Mouse (Mus musculus): ENCODE results near the gene Rfxap. TPM values are rescaled to one million over a fixed set of nuclear protein-coding genes. Genes with fewer than 3 reads are reported as not detected.

Rfxap gene
- polyA plus RNA-seq (2015; fragmentation: Nextera tagmentation; extraction: Ambion mirVana), result 34.9 and 37.6 TPM in 2 replicates

GRCm38 (mm10) chr3:54807666-54808217 is at the start of gene Rfxap:
Gene Rfxap (minus strand): TSS chr3:54807791.
- peaks cover 20% of the 10 kb centered on the region for H3K4me1 ChIP-seq (replicated peaks; ENCODE audit: control insufficient read depth, insufficient read depth, low read length)
- no peaks in the 10 kb centered on the region for H3K9me3 ChIP-seq (ENCODE audit: control insufficient read depth, low read length)
- H3K4me2 ChIP-seq (ENCODE audit: low read length), result peak within 1 kb of the TSS; percentile 75
- WGBS, result under 1% methylated on average over 52 of the region's 52 CpGs
- peak within 1 kb of the TSS; percentile 95 for H3K27ac ChIP-seq (ENCODE audit: low read length)
- H3K27me3 ChIP-seq (replicated peaks; ENCODE audit: control insufficient read depth, insufficient read depth, low read length), result no peaks in the 10 kb centered on the region
- H3K36me3 ChIP-seq (ENCODE audit: control insufficient read depth, insufficient read depth), result peaks cover 12% of the 10 kb centered on the region
- peak within 1 kb of the TSS; percentile 98 for H3K9ac ChIP-seq (replicated peaks; ENCODE audit: low read depth, low read length)
- peak within 1 kb of the TSS; percentile 91 for H3K4me3 ChIP-seq (replicated peaks; ENCODE audit: low read length)
- ATAC-seq, result peak; percentile 94

DNA sequence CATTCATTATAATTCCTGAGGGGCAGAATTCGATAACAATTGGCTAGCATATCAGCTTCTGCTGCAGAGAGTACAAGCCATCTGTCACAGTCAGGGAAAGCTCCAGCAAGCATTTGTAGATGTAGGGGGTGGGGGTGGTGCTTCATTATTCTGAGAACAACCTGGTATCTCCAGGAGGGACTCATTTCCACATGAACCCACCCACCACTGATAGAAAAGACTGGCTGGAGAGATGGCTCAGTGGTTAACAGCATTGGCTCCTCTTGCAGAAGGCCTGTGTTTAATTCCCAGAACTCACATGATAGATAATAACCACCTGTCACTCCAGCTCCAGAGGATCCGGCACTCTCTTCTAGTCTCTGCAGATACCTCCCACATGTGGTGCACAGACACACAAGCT is 27.8 kb upstream of the Rfxap start:
- no peak overlapping the region for H3K4me3 ChIP-seq (replicated peaks; ENCODE audit: low read length)
- no peaks in the 10 kb centered on the region for H3K9me3 ChIP-seq (ENCODE audit: control insufficient read depth, low read length)
- H3K27me3 ChIP-seq (replicated peaks; ENCODE audit: control insufficient read depth, insufficient read depth, low read length), result no peaks in the 10 kb centered on the region
- WGBS, result 36% methylated on average over 2 of the region's 2 CpGs
- no peaks in the 10 kb centered on the region for H3K36me3 ChIP-seq (ENCODE audit: control insufficient read depth, insufficient read depth)
- H3K4me1 ChIP-seq (replicated peaks; ENCODE audit: control insufficient read depth, insufficient read depth, low read length), result peaks cover 4% of the 10 kb centered on the region; the same call in 1 of the 2 replicates
- H3K27ac ChIP-seq (ENCODE audit: low read length), result 0 out of 2 replicates have a peak overlapping the region, but pooled peaks have one; percentile 36
- no peak overlapping the region for H3K9ac ChIP-seq (replicated peaks; ENCODE audit: low read depth, low read length)
- no peak overlapping the region for H3K4me2 ChIP-seq (ENCODE audit: low read length)
- ATAC-seq, result peak; percentile 93

- Histone ChIP-seq H3K36me3 (ENCODE audit: control insufficient read depth, insufficient read depth) (no peaks in the 10 kb centered on the region), H3K27ac (ENCODE audit: low read length) (no peak overlapping the region), H3K27me3 (replicated peaks; ENCODE audit: control insufficient read depth, insufficient read depth, low read length) (no peaks in the 10 kb centered on the region), H3K4me2 (ENCODE audit: low read length) (no peak overlapping the region), H3K9me3 (ENCODE audit: control insufficient read depth, low read length) (no peaks in the 10 kb centered on the region), H3K4me1 (replicated peaks; ENCODE audit: control insufficient read depth, insufficient read depth, low read length) (peaks cover 4% of the 10 kb centered on the region; the same call in 1 of the 2 replicates), H3K9ac (replicated peaks; ENCODE audit: low read depth, low read length) (no peak overlapping the region), H3K4me3 (replicated peaks; ENCODE audit: low read length) (no peak overlapping the region)
- ATAC-seq, result no peak
- WGBS, result 88% methylated on average over 3 of the region's 3 CpGs
Measured at GRCm38 (mm10) chr3:54832491-54832890, 24.9 kb upstream of the Rfxap start.

DNA sequence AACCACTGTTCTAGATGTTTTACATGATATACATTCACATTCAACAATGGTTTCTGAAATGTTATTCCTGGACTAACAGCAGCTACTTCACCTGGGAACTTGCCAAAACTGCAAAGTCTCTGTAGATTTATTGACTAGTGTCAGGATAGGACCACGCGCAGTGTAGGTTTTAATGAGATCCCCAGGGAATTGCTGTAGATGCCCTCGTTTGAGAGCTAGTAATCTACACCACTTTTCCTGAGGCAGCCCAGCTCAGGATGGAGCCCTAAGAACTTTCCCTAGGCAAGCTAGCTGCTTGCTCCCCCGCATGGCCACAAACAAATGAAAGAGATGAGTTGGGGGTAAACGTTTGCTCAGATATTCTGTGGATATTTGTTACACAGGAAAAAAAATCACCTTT is 14.9 kb upstream of the Rfxap start:
- Histone ChIP-seq H3K36me3 (ENCODE audit: control insufficient read depth, insufficient read depth) (no peaks in the 10 kb centered on the region), H3K9ac (replicated peaks; ENCODE audit: low read depth, low read length) (no peak overlapping the region), H3K4me2 (ENCODE audit: low read length) (no peak overlapping the region), H3K9me3 (ENCODE audit: control insufficient read depth, low read length) (no peaks in the 10 kb centered on the region), H3K27me3 (replicated peaks; ENCODE audit: control insufficient read depth, insufficient read depth, low read length) (no peaks in the 10 kb centered on the region), H3K4me1 (replicated peaks; ENCODE audit: control insufficient read depth, insufficient read depth, low read length) (no peaks in the 10 kb centered on the region), H3K27ac (ENCODE audit: low read length) (no peak overlapping the region), H3K4me3 (replicated peaks; ENCODE audit: low read length) (no peak overlapping the region)
- no peak for ATAC-seq
- WGBS, result 70% methylated on average over 5 of the region's 5 CpGs

GRCm38 (mm10) chr3:54815292-54815691 is 7.7 kb upstream of the Rfxap start:
- H3K9me3 ChIP-seq (ENCODE audit: control insufficient read depth, low read length), result no peaks in the 10 kb centered on the region
- no peaks in the 10 kb centered on the region for H3K36me3 ChIP-seq (ENCODE audit: control insufficient read depth, insufficient read depth)
- H3K4me2 ChIP-seq (ENCODE audit: low read length), result no peak overlapping the region
- H3K27me3 ChIP-seq (replicated peaks; ENCODE audit: control insufficient read depth, insufficient read depth, low read length), result no peaks in the 10 kb centered on the region
- no peak for ATAC-seq
- no peak overlapping the region for H3K4me3 ChIP-seq (replicated peaks; ENCODE audit: low read length)
- WGBS, result 22% methylated on average over 3 of the region's 3 CpGs
- H3K9ac ChIP-seq (replicated peaks; ENCODE audit: low read depth, low read length), result no peak overlapping the region
- no peak overlapping the region for H3K27ac ChIP-seq (ENCODE audit: low read length)
- no peaks in the 10 kb centered on the region for H3K4me1 ChIP-seq (replicated peaks; ENCODE audit: control insufficient read depth, insufficient read depth, low read length)

DNA sequence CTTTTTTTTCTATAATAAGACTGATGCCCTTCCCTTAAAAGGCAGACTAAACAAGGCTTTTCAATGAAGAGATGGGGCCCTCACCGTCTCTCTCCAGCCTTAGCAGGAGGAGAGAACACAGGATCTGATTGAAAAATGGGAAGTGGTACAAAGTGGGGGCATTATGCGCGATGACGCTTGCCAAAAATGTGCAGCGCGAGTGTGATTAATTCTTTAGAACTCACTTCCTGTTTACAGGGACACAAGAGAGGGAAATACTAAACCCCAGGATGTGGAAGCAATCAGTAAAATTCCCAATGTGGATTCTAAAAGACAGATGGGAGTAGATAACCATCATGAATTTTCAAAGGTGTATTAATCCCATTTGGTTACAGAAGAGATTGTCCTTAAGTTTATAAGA is 7.0 kb upstream of the Rfxap start:
- 69% methylated on average over 6 of the region's 6 CpGs for WGBS
- H3K27ac ChIP-seq (ENCODE audit: low read length), result no peak overlapping the region
- H3K9me3 ChIP-seq (ENCODE audit: control insufficient read depth, low read length), result no peaks in the 10 kb centered on the region
- no peaks in the 10 kb centered on the region for H3K27me3 ChIP-seq (replicated peaks; ENCODE audit: control insufficient read depth, insufficient read depth, low read length)
- no peak for ATAC-seq
- H3K4me2 ChIP-seq (ENCODE audit: low read length), result no peak overlapping the region
- H3K9ac ChIP-seq (replicated peaks; ENCODE audit: low read depth, low read length), result no peak overlapping the region
- no peaks in the 10 kb centered on the region for H3K36me3 ChIP-seq (ENCODE audit: control insufficient read depth, insufficient read depth)
- no peak overlapping the region for H3K4me3 ChIP-seq (replicated peaks; ENCODE audit: low read length)
- no peaks in the 10 kb centered on the region for H3K4me1 ChIP-seq (replicated peaks; ENCODE audit: control insufficient read depth, insufficient read depth, low read length)

DNA sequence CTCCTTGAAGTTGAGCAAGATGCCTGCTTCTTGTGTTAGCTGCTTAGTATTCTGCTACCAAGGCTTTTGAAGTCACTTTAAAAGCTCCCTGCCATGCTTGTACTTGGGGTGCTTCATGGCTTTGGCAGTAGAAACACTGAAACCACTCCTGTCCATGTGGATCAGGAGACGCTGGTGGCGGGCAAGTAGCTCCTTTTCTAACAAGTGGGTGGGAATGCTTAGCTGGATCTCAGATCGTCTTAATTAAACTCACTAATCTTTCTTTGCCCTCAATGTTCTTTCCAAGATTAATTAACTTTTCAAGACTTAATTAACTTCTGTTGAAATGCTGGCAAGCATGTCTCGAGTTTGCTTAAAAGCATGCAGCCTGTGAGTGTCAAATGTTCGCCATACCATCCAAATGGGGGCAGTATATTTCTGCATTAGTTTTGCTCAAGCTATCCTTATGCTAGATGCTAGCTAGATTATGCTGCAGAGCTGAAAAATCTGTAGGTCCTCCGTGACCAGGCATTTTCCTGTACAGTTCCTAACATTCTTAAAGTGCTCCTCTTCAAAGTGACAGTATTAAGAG is 5.9 kb upstream of the Rfxap start:
- H3K27ac ChIP-seq (ENCODE audit: low read length), result no peak overlapping the region
- H3K9ac ChIP-seq (replicated peaks; ENCODE audit: low read depth, low read length), result no peak overlapping the region
- H3K4me2 ChIP-seq (ENCODE audit: low read length), result no peak overlapping the region
- no peaks in the 10 kb centered on the region for H3K36me3 ChIP-seq (ENCODE audit: control insufficient read depth, insufficient read depth)
- ATAC-seq, result no peak; the same call in 1 of the 2 replicates
- H3K9me3 ChIP-seq (ENCODE audit: control insufficient read depth, low read length), result no peaks in the 10 kb centered on the region
- no peak overlapping the region for H3K4me3 ChIP-seq (replicated peaks; ENCODE audit: low read length)
- WGBS, result 22% methylated on average over 6 of the region's 6 CpGs
- H3K4me1 ChIP-seq (replicated peaks; ENCODE audit: control insufficient read depth, insufficient read depth, low read length), result no peaks in the 10 kb centered on the region
- H3K27me3 ChIP-seq (replicated peaks; ENCODE audit: control insufficient read depth, insufficient read depth, low read length), result no peaks in the 10 kb centered on the region

GRCm38 (mm10) chr3:54811616-54812015 is 4.0 kb upstream of the Rfxap start:
- Histone ChIP-seq H3K4me2 (ENCODE audit: low read length) (no peak overlapping the region), H3K4me3 (replicated peaks; ENCODE audit: low read length) (no peak overlapping the region), H3K27me3 (replicated peaks; ENCODE audit: control insufficient read depth, insufficient read depth, low read length) (no peaks in the 10 kb centered on the region), H3K9me3 (ENCODE audit: control insufficient read depth, low read length) (no peaks in the 10 kb centered on the region), H3K27ac (ENCODE audit: low read length) (no peak overlapping the region), H3K9ac (replicated peaks; ENCODE audit: low read depth, low read length) (no peak overlapping the region), H3K4me1 (replicated peaks; ENCODE audit: control insufficient read depth, insufficient read depth, low read length) (peaks cover 6% of the 10 kb centered on the region; the same call in 1 of the 2 replicates), H3K36me3 (ENCODE audit: control insufficient read depth, insufficient read depth) (no peaks in the 10 kb centered on the region)
- 54% methylated on average over 1 of the region's 1 CpGs for WGBS
- no peak for ATAC-seq

GRCm38 (mm10) chr3:54809111-54809510 is 1.5 kb upstream of the Rfxap start:
- WGBS, result 73% methylated on average over 5 of the region's 5 CpGs
- H3K27me3 ChIP-seq (replicated peaks; ENCODE audit: control insufficient read depth, insufficient read depth, low read length), result no peaks in the 10 kb centered on the region
- ATAC-seq, result no peak
- H3K36me3 ChIP-seq (ENCODE audit: control insufficient read depth, insufficient read depth), result peaks cover 7% of the 10 kb centered on the region; the same call in 1 of the 2 replicates
- no peak overlapping the region for H3K4me2 ChIP-seq (ENCODE audit: low read length)
- peaks cover 20% of the 10 kb centered on the region for H3K4me1 ChIP-seq (replicated peaks; ENCODE audit: control insufficient read depth, insufficient read depth, low read length)
- no peaks in the 10 kb centered on the region for H3K9me3 ChIP-seq (ENCODE audit: control insufficient read depth, low read length)
- no peak overlapping the region for H3K4me3 ChIP-seq (replicated peaks; ENCODE audit: low read length)
- no peak overlapping the region for H3K9ac ChIP-seq (replicated peaks; ENCODE audit: low read depth, low read length)
- no peak overlapping the region for H3K27ac ChIP-seq (ENCODE audit: low read length)

Data from forebrain, embryonic 16.5 days (tissue).